Mouse (Mus musculus): Measurements from ENCODE around the gene Btbd17.

Gene Btbd17

DNA sequence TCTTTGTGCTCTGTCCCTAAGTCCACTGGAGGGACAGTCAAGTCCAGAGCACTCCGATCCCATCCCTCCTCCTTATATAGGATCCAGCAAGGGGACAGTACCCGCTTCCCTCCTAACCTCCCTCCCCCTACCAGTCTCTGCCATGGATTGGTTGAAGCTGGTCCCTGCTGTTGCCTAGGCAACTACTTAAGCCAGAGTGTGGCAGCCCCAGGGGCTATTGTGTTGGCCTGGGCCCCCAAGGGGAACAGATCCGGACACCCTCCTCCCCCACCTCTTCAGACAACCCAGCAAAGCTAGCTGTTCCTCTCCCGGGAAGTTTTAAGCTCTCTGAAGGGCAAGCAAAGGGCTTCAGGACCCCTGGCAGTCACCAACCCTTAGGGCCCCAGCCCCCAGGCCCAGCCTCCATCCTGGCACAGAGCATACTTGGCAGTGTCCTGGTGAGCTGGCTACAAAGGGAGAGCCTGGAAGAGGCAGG, at the start of gene Btbd17:
Gene Btbd17, minus strand, starts transcription at position 98 of the 475 bp plus-strand sequence.
- no peak for DNase-seq

DNA sequence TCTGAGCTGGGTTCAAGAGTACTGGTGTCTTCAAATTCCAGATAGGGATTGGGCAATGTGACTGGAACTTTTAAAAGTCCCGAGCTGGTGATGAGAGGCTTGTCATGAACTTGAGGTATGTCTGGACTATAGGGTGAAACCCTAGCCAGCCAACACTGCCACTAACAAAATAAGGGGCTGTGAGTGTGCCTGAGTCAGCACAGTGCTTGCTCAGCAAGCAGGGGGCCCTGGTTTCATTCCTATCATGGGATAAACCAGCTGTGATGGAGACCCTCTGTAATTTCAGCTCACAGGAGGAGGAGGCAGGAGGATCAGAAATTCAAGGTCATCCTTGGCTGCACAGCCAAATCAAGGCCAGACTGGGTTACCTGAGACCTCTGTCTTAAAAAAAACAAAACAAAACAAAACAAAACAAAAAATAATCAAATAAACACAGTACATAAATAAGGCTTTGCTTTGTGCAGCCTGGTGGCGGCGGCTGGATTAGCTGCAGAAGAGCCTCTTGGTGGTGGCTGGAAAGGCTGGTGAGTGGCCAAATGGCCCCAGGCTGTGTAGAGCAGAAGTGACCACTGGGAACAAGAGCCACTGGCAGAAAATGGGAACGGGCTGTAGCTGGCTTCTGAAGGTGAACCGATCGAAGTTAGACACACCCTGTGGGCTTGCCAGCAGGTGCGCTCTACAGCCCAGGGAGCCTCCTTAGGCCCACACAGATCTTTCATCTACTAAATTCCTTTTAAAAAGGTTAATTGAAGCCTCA, 48.9 kb upstream of the Btbd17 start:
- no peak for DNase-seq

DNA sequence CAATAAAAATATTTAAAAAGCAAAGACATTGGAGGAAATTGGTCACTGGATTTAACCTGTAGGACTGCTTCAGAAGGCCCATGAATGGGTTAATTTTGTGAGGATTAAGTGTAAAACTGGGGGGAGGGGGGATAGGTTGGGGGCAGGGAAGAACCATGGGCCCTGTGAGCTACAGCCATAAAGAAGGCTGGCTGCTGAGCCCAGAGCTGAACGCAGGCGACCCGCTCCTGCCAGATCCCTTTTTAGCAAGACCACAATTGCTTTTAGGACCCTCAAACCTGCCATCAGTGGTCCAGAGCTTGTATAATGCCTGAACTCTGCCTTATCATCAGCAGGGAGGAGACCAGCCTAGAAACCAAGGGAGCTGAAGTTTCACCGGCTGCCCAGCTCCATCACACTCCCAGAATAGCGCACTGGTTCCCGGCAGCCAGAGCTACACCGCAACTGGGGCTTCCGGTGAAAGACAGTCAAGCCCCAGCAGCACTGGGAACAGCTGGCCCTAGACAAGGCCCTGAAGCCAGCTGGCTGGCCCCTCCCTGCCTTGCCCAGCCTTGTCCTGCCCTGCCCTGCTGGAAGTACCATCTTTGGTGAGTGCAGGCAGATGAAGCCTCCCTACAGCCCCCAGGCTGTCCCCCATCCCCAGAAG, 48.2 kb upstream of the Btbd17 start:
- DNase-seq = no peak

DNA sequence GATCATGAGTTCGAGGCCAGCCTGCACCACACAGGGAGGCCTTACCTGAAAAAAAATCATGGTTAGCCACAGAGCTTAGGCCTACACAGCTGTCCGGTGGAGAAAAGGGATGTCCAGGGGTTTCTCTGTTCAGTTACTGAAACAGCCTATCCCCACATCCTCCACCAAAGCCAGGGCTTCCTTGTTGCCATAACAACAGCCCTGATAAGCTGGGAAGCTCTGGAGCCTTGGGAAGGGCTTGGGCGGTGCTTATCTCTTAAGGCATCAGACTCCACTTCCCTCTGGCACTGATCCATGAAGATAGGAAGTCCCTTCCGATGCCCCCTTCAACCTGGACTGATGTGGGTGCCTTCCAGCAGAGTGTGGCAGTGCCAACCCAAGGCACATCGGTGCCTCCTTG, 37.4 kb upstream of the Btbd17 start:
- DNase-seq = no peak

DNA sequence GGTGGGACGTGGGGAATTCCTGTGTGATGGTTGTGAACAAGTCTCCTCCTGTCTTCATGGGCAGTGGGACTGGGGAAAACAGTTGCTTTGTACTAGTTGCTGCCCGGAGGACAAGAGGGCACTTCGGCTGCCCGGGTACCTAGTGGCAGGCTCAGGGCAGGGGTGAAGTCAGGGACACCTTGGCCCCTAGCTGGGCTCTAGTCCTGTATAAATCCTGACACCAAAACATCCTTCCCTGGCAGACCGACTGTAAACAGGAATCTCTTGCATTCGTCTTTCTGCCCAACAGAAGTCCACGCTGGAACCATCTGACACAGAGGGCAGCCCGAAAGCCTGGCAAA, 34.7 kb upstream of the Btbd17 start:
- DNase-seq = no peak

DNA sequence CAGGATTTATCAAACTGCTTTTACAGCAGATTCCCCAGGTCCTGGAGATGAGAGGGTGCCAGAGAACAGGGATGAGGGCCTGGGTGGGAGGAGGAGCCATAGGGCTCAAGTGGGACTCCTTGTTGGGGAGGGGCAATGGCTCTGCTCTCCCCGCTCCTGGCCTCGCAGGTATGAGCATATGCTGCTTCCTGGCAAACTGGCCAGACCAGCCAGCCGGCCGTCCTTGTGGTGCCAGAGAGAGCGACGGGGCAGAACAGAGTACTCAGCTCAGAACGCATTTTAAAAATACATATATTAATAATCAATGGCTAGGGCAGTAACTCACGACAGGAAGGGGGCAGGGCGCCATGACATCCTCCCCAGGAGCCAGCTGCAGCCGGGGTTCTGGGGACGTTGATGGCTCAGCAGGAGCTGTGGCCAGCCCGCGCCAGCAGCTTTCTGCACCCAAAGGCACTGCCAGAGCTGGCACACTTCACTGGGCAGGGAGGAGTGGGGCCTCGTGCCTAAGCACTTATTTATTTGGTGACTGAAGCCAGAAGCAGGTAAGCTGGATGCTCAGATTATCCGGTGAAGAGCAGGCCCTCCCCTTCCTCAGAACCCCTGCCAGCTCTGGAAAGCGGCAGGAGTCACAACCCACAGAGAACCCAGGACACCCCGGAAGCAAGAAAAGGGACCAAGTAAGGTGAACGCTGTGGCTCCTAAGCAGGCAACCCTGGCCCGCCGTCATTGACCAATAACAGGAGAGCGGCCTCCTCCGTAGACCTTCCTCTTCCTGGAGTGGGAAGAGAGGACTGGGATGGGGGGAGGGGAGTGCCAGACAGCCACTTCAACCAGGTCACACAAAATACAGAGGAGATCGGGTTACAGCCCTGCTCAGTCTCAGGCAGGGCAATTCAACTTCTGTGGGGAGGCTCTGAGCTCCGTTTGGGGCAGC, 34.0 kb upstream of the Btbd17 start:
- DNase-seq = no peak

DNA sequence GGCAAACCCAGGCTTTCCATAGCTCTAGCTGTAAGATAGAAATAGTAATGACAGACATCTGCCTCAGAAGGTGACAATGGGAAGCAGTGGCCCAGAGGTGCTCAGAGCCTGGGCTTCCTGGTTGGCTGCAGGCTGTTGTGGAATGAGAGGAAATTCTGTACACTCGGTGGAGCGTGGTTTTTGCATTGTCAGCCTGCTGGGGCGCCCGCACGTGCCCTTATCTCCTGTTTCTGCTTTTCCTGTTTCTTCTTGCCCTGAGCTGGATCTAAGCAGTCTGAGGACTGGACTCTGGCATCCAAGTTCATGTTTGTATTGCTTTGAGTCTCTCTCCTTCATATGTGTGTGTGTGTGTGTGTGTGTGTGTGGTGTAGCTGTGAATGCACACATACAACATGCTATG, 30.9 kb upstream of the Btbd17 start:
- DNase-seq = no peak

DNA sequence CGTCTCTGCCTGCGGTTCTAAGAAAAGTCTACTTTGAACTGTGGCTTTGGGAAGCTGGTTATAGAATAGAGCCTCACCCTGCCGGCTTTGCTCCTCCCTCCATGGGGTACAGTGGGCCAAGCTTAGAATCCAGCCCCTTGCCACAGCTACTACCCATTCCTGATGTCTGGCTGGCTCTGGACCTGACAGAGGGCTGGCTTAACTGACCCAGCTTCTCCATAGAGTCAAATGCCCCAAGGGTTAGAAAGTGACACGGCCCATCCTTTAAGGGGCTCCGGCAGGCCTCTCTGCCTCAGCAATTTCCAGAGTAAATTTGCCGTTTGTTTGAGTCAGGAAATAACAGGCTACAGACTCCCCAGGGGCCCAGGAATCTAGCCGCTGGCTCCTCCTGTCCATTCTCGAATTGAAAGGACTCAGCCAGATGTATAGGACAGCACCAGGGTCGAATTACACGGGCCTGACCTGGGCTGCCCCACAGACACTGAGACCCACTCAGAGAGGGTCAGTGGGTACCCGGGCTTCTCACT, 27.5 kb upstream of the Btbd17 start:
- no peak for DNase-seq

DNA sequence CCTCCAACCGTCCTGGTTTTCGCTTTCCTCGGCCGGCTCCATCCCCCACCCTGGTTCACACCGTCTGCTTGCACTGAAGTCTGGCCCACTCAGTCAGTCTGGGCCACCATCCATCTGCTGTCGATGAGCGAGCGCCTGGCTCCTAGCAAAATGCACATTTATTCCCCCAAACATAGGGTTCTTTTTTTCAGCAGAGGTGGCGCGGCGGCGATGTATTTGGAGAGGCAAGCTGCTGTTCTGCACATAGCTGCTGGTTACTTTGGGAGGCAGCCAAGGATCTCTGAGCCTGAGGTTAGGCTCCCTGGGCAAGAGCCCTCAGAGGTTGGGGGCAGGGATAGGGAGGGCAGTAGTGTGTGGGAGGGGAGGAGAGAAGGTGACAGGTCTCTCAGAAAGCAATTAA, 27.0 kb upstream of the Btbd17 start:
- no peak for DNase-seq

DNA sequence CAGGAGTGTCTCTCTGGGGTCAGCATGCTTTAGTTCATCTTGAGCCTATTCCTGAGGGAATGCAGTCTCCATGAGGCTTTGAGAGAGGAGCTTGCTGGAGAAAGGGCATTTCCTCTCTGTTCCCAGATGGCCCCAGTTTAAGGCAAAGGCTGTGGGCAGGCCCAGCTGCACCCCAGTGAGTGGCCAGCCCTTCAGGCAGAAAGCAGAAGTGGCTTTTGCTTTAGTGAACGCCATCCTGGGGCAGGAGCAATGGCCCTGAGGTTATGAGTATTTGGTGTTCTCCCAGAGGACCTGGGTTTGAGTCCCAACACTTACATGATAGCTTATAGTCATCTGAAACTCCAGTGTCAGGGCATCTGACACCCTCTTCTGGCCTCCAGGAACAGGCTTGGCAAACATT, 25.6 kb upstream of the Btbd17 start:
- no peak for DNase-seq

DNA sequence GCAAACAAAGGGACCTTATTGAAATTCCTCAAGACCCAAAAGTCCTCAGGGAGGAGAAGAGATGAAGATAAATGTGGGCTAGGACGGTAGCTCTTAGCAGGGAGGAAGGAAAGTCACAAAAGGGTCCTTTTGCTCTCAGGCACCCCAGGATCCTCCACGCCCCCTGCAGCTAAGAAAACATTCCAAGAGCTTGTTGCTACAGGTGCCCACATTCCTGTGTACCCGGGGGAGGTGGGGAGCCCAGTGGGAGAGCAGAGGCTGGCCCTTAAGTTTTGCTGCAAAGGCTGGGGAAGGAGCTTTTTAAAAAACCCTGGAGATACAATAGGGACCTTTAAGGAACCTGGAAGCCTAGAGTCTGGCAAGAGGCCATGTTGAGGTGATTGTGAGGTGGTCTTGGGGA, 24.7 kb upstream of the Btbd17 start:
- DNase-seq = no peak

DNA sequence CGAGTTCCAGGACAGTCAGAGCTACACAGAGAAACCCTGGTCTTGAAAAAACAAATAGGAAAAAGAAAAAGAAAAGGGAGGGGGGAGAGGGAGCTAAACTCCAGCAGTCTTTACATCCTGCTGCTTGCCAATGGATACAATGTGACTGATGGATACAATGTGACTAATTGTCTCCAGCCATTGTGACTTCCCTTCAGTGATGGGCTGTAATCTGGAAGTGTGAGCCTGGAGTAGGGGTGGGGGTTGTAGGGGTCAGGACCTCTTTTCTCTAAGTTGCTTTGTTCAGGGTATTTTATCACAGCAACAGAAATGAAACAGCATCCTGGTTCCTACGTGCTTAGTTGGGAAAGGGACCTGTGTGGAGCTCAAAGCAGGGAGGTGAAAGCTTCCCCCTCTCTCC, 23.4 kb upstream of the Btbd17 start:
- DNase-seq = no peak

DNA sequence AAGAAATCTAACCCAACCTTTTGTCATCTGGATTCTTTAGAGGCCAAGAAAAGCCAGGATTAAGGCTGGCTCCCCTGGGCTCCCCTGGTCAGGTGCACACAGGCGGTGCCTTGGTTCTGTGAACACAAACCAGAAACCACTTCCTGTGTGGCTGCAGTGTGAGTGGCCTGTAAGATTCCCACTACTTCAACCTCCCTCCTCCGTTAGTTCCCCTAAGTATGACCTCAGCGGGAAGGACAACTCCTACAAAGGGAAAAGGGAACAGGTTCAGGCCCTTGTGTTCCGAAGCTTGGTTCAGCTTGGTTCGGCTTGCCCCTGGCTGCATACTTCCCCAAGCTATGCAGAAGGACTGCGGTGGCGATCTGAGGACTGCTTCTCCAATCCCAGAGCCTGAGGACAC, 22.4 kb upstream of the Btbd17 start:
- no peak for DNase-seq

DNA sequence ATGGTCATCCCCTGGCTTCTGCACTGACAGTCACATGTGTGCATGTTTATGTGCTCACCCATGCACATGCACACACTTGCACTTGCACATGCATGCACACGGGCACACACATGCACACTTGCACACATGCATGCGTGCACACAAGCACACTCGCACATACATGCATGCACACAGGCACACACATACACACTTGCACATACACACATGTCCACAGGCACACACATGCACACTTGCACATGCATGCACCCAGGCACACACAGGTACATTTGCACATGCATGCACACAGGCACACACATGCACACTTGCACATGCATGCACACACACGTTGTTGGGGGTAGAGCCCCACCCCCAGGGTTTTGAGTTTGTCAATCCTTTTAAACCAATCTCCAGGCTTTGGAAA, 21.2 kb upstream of the Btbd17 start:
- no peak for DNase-seq

DNA sequence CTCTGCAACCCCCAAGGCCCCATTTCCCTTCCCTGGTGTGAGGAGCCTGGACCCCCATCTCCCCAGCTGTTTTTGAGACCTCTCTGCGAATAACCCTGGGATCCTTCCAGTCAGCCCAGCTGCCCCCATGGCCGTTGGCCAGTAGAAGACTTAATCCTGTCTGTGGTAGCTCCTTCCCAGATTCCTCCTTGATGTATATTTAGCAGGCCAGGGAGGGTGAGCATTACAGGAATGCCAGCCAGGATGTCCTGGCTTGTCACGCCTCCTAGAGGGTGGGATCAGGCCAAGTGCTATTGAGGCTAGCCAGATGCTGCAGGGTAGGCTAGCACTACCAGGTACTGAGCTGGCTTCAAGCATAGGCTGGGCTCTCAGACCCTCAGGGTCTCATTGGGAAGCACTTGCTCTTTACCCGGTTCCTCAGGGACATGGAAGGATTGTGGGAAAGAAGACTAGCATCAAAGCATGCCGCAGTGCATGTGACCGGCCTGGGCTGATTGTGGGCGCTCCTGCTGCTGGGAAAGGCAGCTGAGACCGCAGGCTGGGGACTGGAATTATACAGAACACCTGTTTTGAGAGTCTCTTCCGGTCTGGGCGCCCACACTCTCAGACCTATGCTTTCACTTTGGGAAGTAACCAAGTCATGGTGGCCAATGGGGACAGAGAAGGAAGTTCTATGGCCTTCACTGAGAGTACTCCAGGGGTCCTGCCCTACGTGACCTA, 19.3 kb upstream of the Btbd17 start:
- no peak for DNase-seq

DNA sequence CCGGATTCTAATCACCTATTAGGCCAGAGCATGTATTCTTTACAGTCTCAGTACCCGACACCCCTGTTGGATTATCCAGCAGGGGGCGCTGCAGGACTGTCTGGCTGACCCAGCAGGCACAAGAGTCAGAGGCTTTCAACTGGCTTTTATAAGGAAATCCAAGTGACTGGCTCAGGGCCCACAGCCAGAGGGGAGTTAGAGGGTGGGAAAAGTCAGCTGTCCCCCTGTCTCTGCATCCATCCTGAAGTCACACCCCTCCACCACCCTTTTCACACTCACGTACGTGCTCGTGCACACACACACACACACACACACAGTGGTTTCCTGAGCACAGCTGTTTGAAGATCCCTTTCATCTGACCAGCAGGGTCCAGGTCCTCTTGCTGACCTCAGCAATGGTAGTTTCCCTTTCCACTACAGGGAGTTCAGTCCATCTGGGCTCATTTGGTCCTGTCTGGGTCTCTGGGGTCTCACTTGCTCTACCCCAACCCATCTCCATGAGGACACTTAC, 17.0 kb upstream of the Btbd17 start:
- DNase-seq = peak; percentile 84

DNA sequence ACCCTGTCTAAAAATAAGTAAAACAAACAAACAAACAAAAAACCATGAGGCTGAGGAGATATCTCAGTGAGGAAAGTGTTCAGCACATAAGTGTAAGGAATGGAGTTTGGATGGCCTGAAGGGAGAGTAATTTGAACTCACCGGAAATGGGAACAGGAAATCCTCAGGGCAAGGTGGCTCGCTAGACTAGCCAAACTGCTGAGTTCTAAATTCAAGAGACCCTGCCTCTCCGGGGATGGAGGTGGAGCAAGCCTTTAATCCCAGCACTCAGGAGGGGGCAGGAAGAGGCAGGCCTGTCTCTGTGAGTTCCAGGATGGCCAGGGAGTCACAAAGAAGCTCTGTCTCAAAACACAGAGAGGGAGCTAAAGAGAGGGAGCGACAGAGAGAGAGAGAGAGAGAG, 14.6 kb upstream of the Btbd17 start:
- no peak for DNase-seq

DNA sequence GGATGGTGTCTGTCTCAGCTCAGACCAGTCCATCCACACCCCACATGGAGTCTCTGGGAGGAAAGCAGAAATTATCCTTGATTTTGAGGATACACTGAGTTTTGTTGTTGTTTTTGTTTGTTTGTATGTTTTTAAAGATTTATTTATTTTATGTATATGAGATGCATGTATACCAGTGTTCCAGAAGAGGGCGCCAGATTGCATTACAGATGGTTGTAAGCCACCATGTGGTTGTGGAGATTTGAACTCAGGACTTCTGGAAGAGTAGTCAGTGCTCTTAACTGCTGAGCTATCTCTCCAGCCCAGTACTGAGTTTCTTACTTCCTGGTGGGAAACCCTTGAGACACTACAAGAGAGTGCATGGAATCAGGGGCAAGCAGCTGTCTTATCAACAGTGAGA, 13.6 kb upstream of the Btbd17 start:
- no peak for DNase-seq

DNA sequence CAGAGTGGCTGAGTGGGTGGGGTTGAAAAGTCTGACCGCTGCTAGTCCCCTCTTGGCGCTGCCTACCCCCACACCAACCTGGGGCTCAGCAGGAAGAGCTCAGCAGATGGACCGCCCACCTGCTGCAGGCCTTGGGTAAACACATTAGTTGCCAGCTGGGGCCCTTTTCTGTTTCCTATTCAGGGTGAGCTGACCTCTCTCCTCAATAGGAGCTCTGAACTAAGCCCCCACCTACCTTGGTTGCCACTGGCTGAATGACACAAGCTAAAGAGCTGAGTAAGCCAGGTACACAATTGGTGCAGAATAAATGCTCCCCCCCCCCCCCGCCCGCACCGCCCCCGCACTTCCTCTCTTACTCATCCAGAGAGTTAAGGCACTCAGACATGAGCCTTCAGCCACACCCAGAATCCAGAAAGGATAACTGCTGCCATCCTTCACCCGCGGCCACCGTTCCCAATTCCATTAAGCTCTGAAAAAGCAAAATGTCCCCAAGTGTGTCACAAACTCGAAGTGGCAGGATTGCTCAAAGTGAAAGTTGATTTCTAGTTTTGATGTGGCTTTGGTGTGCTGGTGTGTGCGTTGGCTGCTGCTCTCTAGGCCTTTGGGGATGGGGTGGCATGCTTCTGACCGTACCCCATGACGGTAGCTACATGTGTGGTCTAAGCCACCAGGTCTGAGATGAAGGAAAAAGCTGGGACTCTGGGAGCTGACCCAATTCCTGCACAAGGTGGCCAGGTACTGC, 12.1 kb upstream of the Btbd17 start:
- DNase-seq = no peak

DNA sequence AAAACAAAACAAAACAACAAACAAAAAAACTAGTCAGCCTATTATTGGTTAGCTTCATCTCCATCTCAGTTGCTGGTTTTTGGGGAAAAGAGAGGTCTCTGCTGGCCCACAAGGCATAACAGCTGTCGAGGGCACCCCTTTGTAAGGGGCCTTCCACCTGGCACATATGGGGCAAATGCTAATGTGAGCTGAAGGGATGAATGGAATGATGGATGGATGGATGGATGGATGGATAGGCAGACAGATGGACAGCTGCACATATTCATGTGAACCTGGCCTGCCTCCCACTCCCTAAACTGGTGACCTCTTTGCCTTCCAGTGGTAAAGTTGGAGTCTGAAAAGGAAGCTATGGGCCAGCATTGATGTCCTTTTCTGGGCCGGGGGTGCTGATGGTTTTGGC, 11.3 kb upstream of the Btbd17 start:
- DNase-seq = no peak

DNA sequence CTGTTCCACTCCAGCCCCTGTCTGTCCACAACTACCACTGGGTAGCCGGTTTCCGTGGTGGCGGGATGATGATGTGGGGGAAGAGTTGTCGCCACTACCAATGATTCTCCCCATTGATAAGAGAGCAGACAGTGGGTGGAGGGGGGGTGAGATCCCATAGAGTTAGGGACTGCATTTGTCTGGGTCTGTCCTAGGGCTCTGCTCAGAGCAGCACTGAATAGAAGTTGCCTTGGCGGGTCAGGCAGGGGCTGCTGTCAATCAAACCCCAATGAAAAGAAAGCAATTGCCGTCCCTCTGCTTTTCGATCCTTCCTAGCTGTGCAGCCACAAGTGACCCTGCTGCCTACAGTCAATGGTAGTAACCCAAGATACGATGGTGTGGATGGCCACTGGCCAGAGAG, 8.2 kb upstream of the Btbd17 start:
- DNase-seq = no peak
